Mouse (Mus musculus) bone marrow macrophage, adult 2 months (primary cell): ENCODE measurements around the gene Pmis2. TPM values are rescaled to one million over a fixed set of nuclear protein-coding genes. Genes with fewer than 3 reads are reported as not detected.
A peak's percentile ranks its signal among the peaks of the same experiment; 100 is the strongest.

Experiments used
- H3K27ac ChIP-seq: 2 replicates; pipeline ENCODE4 v1.5.1; 2012; ENCODE audit warnings: low read depth, low read length; ENCODE audit not compliant: insufficient read depth
- H3K4me1 ChIP-seq: 2 replicates; pipeline ENCODE4 v1.6.1; 2012; ENCODE audit warnings: low read length; ENCODE audit not compliant: control insufficient read depth, insufficient read depth
- H3K4me3 ChIP-seq: 2 replicates; pipeline ENCODE4 v1.5.1; 2012; ENCODE audit warnings: mild to moderate bottlenecking, low read length, moderate library complexity; ENCODE audit not compliant: insufficient read depth
- CTCF ChIP-seq: IDR thresholded peaks from 2 replicates; pipeline ENCODE4 v1.5.1; 2012; ENCODE audit warnings: low read depth, mild to moderate bottlenecking, low read length, moderate library complexity
- POLR2A ChIP-seq: IDR thresholded peaks from 2 replicates; pipeline ENCODE4 v1.6.1; 2012; ENCODE audit warnings: mild to moderate bottlenecking, low read depth, low read length, borderline replicate concordance
- polyA plus RNA-seq: library from polyadenylated mRNA; stranded (reverse); fragments of >200 nt; gene quantifications from 2 replicates; pipeline ENCODE4 v1.2.4, GENCODE M21; 2012; ENCODE audit not compliant: missing spikeins, insufficient read depth, insufficient read length

Gene Pmis2
- polyA plus RNA-seq, 1 experiment = not detected

DNA sequence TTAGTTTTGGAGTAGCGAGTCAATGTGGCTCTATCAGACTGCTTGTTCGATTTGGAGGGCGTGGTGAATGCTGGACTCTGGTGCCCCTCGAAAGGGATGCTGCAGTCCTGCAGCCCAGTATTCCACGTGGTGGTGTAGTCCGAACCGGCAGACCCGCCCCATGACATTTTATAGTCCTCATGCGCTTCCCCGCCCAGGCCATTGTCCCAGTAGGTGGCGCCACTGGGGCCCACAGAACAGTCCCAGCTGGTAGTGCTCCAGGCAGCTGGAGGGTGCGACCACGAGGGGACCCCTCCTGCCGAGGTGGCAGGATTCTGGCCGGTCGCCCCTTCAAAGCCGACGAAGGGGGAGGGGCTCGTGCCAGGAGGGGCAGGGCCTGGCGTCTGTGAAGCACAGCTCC is 36.8 kb downstream of the Pmis2 start:
- peak overlapping the region; percentile 11; the same call in 1 of the 2 replicates for H3K4me3 ChIP-seq
- peaks cover 14% of the 10 kb centered on the region; the same call in 1 of the 2 replicates for H3K4me1 ChIP-seq
- no peak overlapping the region for H3K27ac ChIP-seq
- TF ChIP-seq CTCF (peak; percentile 34), POLR2A (no peak)

DNA sequence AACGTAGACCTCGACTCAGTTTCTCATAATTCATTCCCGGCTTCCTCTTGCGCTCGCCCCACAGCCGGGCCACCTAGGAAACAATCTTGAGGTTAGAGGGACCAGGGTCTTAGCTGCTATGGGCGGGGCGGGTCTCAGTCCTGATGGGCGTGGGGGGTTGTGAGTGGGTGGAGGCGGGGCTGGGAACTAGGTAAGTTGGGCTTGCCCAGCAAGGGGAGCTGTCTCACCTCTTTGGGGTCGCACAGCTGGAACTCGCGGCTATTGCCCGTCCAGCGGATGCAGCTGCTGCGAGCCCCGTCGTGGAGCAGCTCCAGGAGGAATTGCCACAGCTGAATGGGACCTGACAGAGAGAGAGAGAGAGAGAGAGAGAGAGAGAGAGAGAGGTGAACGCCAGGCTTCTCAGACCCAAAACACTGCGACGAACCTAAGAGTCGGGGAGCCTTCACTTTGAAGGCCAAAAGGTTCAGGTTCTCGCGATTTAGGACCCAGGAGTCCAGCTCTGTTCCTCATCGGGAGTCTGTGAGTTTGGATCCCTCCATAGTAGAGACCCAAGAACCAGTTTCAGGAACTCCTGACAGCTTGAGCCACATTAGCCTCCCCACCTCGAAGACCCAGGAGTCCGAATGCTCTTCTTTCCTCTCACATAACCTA is 37.5 kb downstream of the Pmis2 start:
- Histone ChIP-seq H3K4me3 (no peak overlapping the region), H3K4me1 (peaks cover 7% of the 10 kb centered on the region; the same call in 1 of the 2 replicates), H3K27ac (no peak overlapping the region)
- TF ChIP-seq CTCF (no peak), POLR2A (no peak)

DNA sequence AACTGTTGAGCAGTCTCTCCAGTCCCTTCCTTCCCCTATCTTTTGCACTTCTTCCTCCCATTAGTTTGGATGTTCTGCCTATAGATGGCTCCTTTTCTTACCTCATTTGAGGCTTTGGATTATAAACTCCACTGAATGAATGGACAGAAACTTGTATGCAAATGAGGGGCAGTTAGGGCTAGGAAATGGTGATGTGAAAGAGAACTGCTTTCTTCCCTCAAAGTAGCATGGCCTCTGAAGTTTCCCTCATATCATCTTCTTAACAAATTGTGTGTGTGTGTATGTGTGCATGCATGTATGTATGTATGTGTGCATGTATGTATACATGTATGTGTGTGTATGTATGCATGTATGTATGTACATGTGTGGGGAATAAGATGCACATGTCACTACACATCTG is 42.4 kb downstream of the Pmis2 start:
- H3K4me3 ChIP-seq = no peak overlapping the region
- peaks cover 2% of the 10 kb centered on the region for H3K4me1 ChIP-seq
- no peak overlapping the region for H3K27ac ChIP-seq
- no peak for TF ChIP-seq CTCF
- no peak for TF ChIP-seq POLR2A

DNA sequence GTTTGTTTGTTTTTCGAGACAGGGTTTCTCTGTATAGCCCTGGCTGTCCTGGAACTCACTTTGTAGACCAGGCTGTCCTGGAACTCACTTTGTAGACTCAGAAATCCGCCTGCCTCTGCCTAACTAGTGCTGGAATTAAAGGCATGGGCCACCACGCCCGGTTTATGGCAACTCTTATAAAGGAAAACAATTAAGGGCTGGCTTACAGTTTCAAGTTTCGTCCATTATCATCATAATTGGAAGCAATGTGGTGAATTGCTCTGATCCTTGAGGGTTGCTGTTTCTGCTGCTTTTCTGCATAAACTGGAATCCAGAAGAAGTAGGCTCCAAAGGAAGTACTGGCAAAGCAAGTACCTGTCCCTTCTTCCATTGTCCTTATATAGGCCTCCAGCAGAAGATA is 44.8 kb downstream of the Pmis2 start:
- Histone ChIP-seq H3K4me1 (peaks cover 2% of the 10 kb centered on the region; the same call in 1 of the 2 replicates), H3K27ac (no peak overlapping the region), H3K4me3 (no peak overlapping the region)
- TF ChIP-seq CTCF = no peak
- no peak for TF ChIP-seq POLR2A

DNA sequence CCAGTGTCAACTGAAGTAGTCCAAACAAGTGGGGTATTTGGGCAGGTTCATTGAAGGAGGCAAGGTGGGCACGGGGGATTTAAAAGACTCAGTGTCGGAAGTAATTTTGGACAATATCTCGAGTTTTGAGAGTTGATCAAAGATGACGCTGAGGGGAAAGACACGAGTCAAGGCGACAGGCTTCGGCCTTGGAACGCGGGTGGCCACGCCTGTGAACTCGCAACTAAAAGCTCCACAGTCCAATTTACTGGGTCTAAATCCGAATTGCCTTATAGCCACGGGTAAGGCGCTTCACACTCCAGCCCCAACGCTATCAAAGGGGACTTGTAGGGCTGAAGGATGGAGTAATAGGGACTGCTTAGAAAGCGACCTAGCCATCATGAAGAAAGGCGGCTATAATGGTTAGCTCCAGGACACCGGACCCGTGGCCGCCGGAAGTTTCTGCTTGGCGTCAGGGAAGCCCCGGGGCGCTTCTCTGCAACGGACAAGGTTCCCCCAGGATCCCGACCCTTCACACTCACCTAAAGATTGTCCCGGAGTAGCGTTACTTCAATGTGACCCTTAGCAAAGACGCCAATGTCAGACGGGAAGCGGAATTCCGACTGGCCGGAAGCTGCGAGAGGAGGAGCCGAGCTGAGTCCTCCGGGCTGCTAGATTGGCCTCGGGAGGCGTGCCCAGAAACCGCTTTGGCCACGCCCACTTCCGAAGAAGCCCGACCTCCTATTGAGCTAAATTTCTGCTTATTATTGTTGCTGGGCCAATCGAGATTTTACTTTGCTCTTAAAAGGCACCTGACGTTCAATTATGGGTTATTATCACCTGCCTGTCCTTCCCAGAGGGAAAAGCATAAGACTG is 45.6 kb downstream of the Pmis2 start, which contains the start of gene Cox6b1:
TSS of gene Cox6b1 (minus strand) at position 622 of the 855 bp plus-strand sequence.
- peak within 1 kb of the TSS; percentile 46 for H3K27ac ChIP-seq
- peaks cover 2% of the 10 kb centered on the region; the same call in 1 of the 2 replicates for H3K4me1 ChIP-seq
- H3K4me3 ChIP-seq = peak within 1 kb of the TSS; percentile 72
- TF ChIP-seq CTCF (no peak), POLR2A (no peak)

Other genes with a start within 250 kb of the Pmis2 start
- gene Nfkbid, start 249.9 kb downstream of the Pmis2 start, polyA plus RNA-seq = 18.6 and 22.4 TPM in 2 replicates
- gene Aplp1, start 226.1 kb downstream of the Pmis2 start, polyA plus RNA-seq = 2.0 and 2.3 TPM in 2 replicates
- not detected in 2 replicates for gene Kirrel2, start 213.9 kb downstream of the Pmis2 start, polyA plus RNA-seq
- gene Nphs1, start 213.3 kb downstream of the Pmis2 start, polyA plus RNA-seq = not detected in 2 replicates
- not detected in 2 replicates for gene Prodh2, start 178.0 kb downstream of the Pmis2 start, polyA plus RNA-seq
- 8.4 and 9.5 TPM in 2 replicates for gene Arhgap33, start 136.5 kb downstream of the Pmis2 start, polyA plus RNA-seq
- gene Hspb6, start 119.4 kb downstream of the Pmis2 start, polyA plus RNA-seq = 12.0 and 14.6 TPM in 2 replicates
- 8.8 and 12.2 TPM in 2 replicates for gene Proser3, start 119.3 kb downstream of the Pmis2 start, polyA plus RNA-seq
- 29.6 and 44.3 TPM in 2 replicates for gene Lin37, start 111.8 kb downstream of the Pmis2 start, polyA plus RNA-seq
- gene U2af1l4, start 108.3 kb downstream of the Pmis2 start, polyA plus RNA-seq = 62.1 and 74.5 TPM in 2 replicates
- gene Gm49396, start 108.3 kb downstream of the Pmis2 start, polyA plus RNA-seq = 7.9 and 12.2 TPM in 2 replicates
- 204 and 236 TPM in 2 replicates for gene Psenen, start 108.0 kb downstream of the Pmis2 start, polyA plus RNA-seq
- gene Igflr1, start 106.2 kb downstream of the Pmis2 start, polyA plus RNA-seq = 1.3 and 2.1 TPM in 2 replicates
- 36.2 and 38.4 TPM in 2 replicates for gene Kmt2b, start 82.9 kb downstream of the Pmis2 start, polyA plus RNA-seq
- gene Zbtb32, start 72.7 kb downstream of the Pmis2 start, polyA plus RNA-seq = 0.45 TPM in 1 of 2 replicates, not detected in the other
- gene Upk1a, start 58.8 kb downstream of the Pmis2 start, polyA plus RNA-seq = not detected in 2 replicates
- 553 and 612 TPM in 2 replicates for gene Cox6b1, start 45.5 kb downstream of the Pmis2 start, polyA plus RNA-seq
- not detected in 2 replicates for gene Etv2, start 35.8 kb downstream of the Pmis2 start, polyA plus RNA-seq
- 59.6 and 69.7 TPM in 2 replicates for gene Rbm42, start 21.3 kb downstream of the Pmis2 start, polyA plus RNA-seq
- 16.8 and 18.7 TPM in 2 replicates for gene Haus5, start 6.6 kb downstream of the Pmis2 start, polyA plus RNA-seq
- not detected in 2 replicates for gene 2200002J24Rik, start 27.3 kb upstream of the Pmis2 start, polyA plus RNA-seq
- not detected in 2 replicates for gene Atp4a, start 40.6 kb upstream of the Pmis2 start, polyA plus RNA-seq
- gene Tmem147, start 57.9 kb upstream of the Pmis2 start, polyA plus RNA-seq = 74.6 and 80.3 TPM in 2 replicates
- not detected in 2 replicates for gene Gapdhs, start 72.1 kb upstream of the Pmis2 start, polyA plus RNA-seq
- 6.9 and 8.3 TPM in 2 replicates for gene Sbsn, start 79.9 kb upstream of the Pmis2 start, polyA plus RNA-seq
- gene Dmkn, start 92.2 kb upstream of the Pmis2 start, polyA plus RNA-seq = 1.7 and 3.6 TPM in 2 replicates
- gene Krtdap, start 116.3 kb upstream of the Pmis2 start, polyA plus RNA-seq = not detected in 2 replicates
- not detected in 2 replicates for gene Ffar2, start 152.2 kb upstream of the Pmis2 start, polyA plus RNA-seq
- not detected in 2 replicates for gene Ffar3, start 184.6 kb upstream of the Pmis2 start, polyA plus RNA-seq
- gene Ffar1, start 190.0 kb upstream of the Pmis2 start, polyA plus RNA-seq = not detected in 2 replicates
- gene Cd22, start 208.7 kb upstream of the Pmis2 start, polyA plus RNA-seq = 6.8 and 8.0 TPM in 2 replicates
- 2.5 and 3.7 TPM in 2 replicates for gene Mag, start 243.3 kb upstream of the Pmis2 start, polyA plus RNA-seq